Mouse (Mus musculus): ENCODE results near the gene Lrrc1.

DNA sequence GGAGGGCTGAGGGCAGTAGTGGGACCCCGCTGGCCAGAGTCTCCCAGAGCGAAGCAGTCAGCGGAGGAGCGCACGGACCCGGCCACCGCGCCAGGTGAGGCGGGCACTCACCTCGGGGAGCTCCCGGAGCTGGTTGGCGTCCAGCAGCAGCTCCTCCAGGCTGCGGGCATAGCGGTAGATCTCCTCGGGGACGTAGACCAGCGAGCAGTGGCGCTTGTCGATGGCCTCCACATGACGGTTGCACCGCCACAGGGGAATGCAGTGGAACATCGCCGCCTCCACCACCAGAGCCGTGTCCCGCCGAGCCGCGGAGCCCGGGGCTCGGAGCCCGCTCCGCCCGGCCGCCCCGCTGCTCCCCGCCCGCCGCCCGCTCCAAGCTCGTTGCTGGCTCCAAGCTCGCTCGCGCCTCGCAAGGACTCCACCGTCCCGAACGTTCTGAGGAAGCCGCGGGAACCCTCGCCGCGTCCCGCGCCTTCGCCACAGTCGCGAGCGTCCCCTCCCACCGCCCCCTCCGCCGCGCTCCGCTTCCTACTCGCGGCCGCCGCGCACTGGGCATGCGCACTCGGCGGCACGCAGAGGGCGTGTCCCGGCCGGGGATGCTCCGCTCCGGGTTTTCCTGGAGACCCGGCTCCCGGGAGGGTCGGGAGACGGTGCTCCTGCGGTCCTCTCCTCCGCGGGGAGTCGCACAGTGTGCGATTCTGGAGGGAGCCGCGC lies at the start of gene Lrrc1:
- no peak for TF ChIP-seq CTCF (IDR thresholded peaks at IDR 0.05)
- TF ChIP-seq EP300 (IDR thresholded peaks at IDR 0.05): no peak

All from lung, postnatal 0 days (tissue).